13 mouse cellular contexts compared by ENCODE assay signal in the genomic region with DNA sequence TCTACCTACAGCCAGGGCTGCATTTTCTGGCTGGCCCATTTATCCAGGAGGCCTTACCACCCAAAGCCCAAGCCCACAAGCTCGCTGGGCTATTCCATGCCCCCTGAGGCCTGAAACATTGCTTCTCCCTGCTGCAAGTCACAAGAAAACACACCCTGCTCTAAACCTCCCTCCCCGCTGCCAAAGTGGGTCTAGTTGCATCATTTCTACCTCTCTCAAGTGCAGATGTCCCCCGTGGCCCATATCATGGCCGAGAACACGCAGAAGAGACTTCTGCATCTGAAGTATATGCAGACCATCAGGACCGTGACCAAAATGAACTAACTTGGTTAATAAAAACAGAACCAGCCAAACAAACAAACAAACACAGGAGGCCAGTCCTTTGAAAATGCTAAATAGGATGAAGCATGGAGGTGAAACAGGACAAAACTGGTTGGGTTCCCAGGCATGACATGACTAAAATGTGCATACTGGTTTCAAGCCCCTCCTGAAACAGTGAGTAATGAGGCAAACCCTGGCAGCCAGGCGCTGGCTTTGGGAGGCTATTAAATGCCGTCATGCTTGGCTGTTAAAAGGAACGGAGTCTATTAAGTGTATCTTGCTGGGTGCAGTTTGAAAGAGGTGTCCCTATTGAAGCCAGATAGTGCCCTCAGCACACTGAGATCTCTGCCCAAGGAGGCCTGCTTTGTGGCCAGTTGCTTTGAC. TPM values are rescaled to one million over a fixed set of nuclear protein-coding genes. Genes with fewer than 3 reads are reported as not detected.
DNase-seq lines count a peak whose midpoint lies in the region; ATAC-seq lines count a peak whose summit lies in the region.
"Had no signal": no experiment of that assay in that cellular context is flagged by ENCODE, and none has a peak within 500 bp of the region (broad histone marks: within the 10 kb centered on the region; RNA-seq: fewer than 3 reads in every experiment).

No protein-coding gene starts in this region.

- H3K4me3 ChIP-seq in forebrain, embryonic 12.5 days (replicated peaks), result no peak overlapping the region
- H3K4me3 ChIP-seq in hindbrain, embryonic 12.5 days, result no peak overlapping the region
- H3K4me3 ChIP-seq in midbrain, embryonic 15.5 days, result no peak overlapping the region
- H3K4me3 ChIP-seq: heart, embryonic 15.5 days had no signal

- intact Hi-C loops in heart, postnatal 10 days (cut with DNase I), result loop anchor here (5.0 to 10.0 kb wide), 2 partner anchors 478 to 1680 kb away; no protein-coding TSS in a partner anchor

- peaks cover 63% of the 10 kb centered on the region for H3K4me1 ChIP-seq in forebrain, embryonic 12.5 days
- peaks cover 68% of the 10 kb centered on the region for H3K4me1 ChIP-seq in hindbrain, embryonic 12.5 days
- peaks cover 80% of the 10 kb centered on the region for H3K4me1 ChIP-seq in midbrain, embryonic 15.5 days
- H3K4me1 ChIP-seq: heart, embryonic 15.5 days had no signal

- H3K36me3 ChIP-seq in forebrain, embryonic 12.5 days (replicated peaks), result no peaks in the 10 kb centered on the region
- H3K36me3 ChIP-seq in hindbrain, embryonic 12.5 days, result no peaks in the 10 kb centered on the region
- no peaks in the 10 kb centered on the region for H3K36me3 ChIP-seq in midbrain, embryonic 15.5 days (replicated peaks)
- H3K36me3 ChIP-seq: heart, embryonic 15.5 days had no signal

- WGBS in forebrain, embryonic 12.5 days, result 69% methylated on average over 9 of the region's 9 CpGs
- WGBS in hindbrain, embryonic 12.5 days, result 51% methylated on average over 9 of the region's 9 CpGs
- 52% methylated on average over 9 of the region's 9 CpGs for WGBS in midbrain, embryonic 15.5 days

- DNase-seq in heart, postnatal 10 days, result peak; percentile 33 to 41
- no peak for DNase-seq in heart, postnatal 4 days
- DNase-seq in thymus, postnatal 10 days (ENCODE audit: low spot score in 2 of 2), result no peak
- no peak for DNase-seq in left cerebral cortex, adult 18-20 months (ENCODE audit: low spot score in 2 of 2)
- DNase-seq in right cerebral cortex, postnatal 14 days, result no peak
- DNase-seq: adrenal gland, postnatal 10 days had no signal

- H3K9ac ChIP-seq in forebrain, embryonic 12.5 days, result no peak overlapping the region
- peak overlapping the region; percentile 8; the same call in 1 of the 2 replicates for H3K9ac ChIP-seq in hindbrain, embryonic 12.5 days
- H3K9ac ChIP-seq in midbrain, embryonic 15.5 days, result no peak overlapping the region
- H3K9ac ChIP-seq: heart, embryonic 15.5 days had no signal

- ATAC-seq in forebrain, embryonic 12.5 days (ENCODE audit: low FRiP score), result no peak
- ATAC-seq in hindbrain, embryonic 12.5 days (ENCODE audit: low FRiP score), result 0 out of 2 replicates have a peak, but pooled peaks have one; percentile 6
- ATAC-seq in midbrain, embryonic 15.5 days (replicated peaks), result no peak

- no peaks in the 10 kb centered on the region for H3K9me3 ChIP-seq in forebrain, embryonic 12.5 days
- no peaks in the 10 kb centered on the region for H3K9me3 ChIP-seq in hindbrain, embryonic 12.5 days (replicated peaks)
- H3K9me3 ChIP-seq in midbrain, embryonic 15.5 days, result no peaks in the 10 kb centered on the region
- H3K9me3 ChIP-seq: heart, embryonic 15.5 days had no signal

- peak overlapping the region; percentile 46; the same call in 1 of the 2 replicates for H3K27ac ChIP-seq in forebrain, embryonic 12.5 days
- peak overlapping the region; percentile 93 for H3K27ac ChIP-seq in hindbrain, embryonic 12.5 days
- peak overlapping the region; percentile 84 for H3K27ac ChIP-seq in midbrain, embryonic 15.5 days
- H3K27ac ChIP-seq: heart, embryonic 15.5 days had no signal

- H3K27me3 ChIP-seq in forebrain, embryonic 12.5 days, result no peaks in the 10 kb centered on the region; the same call in 1 of the 2 replicates
- H3K27me3 ChIP-seq in hindbrain, embryonic 12.5 days, result no peaks in the 10 kb centered on the region
- H3K27me3 ChIP-seq in midbrain, embryonic 15.5 days (replicated peaks), result no peaks in the 10 kb centered on the region
- H3K27me3 ChIP-seq: CH12.LX; heart, embryonic 15.5 days had no signal

- H3K4me2 ChIP-seq in forebrain, embryonic 12.5 days, result no peak overlapping the region
- H3K4me2 ChIP-seq in hindbrain, embryonic 12.5 days (replicated peaks), result peak overlapping the region; percentile 15; the same call in 1 of the 2 replicates
- no peak overlapping the region for H3K4me2 ChIP-seq in midbrain, embryonic 15.5 days
- H3K4me2 ChIP-seq: heart, embryonic 15.5 days had no signal

RNA-seq across cellular contexts. Expression of a gene that starts 52.6 kb away (rescaled TPM):
- not detected for total RNA-seq in heart, postnatal 10 days (2021)
- total RNA-seq in heart, postnatal 4 days (2021), result not detected
- not detected in 2 replicates for polyA plus RNA-seq in forebrain, embryonic 12.5 days (2016; fragmentation: Nextera tagmentation; extraction: Ambion mirVana)
- not detected in 2 replicates for polyA plus RNA-seq in hindbrain, embryonic 12.5 days (2016; fragmentation: Nextera tagmentation; extraction: Ambion mirVana)
- not detected in 2 replicates for polyA plus RNA-seq in midbrain, embryonic 15.5 days (2015; fragmentation: Nextera tagmentation; extraction: Ambion mirVana)
- not detected for total RNA-seq in left cerebral cortex, adult 18-20 months (2021)
- total RNA-seq: adrenal gland, postnatal 10 days; CH12.LX; left cerebral cortex, postnatal 36 days had no signal
- polyA plus RNA-seq: embryonic facial prominence, embryonic 11.5 days; heart, embryonic 15.5 days had no signal

Comparison
In these comparisons a context has a peak if more than half of its experiments do, and no peak if none do; other contexts are left out.
1. DNase-seq: peak in heart, postnatal 10 days (2 of 2); none in heart, postnatal 4 days (single experiment), thymus, postnatal 10 days (0 of 2), left cerebral cortex, adult 18-20 months (0 of 2) and right cerebral cortex, postnatal 14 days (single experiment).
2. Peak in every context shown above with its lines, with median percentiles within 50 percentile points of each other: H3K27ac ChIP-seq.